Mouse (Mus musculus) embryonic facial prominence, embryonic 13.5 days (tissue): ENCODE results near the gene Kbtbd2. TPM values are rescaled to one million over a fixed set of nuclear protein-coding genes. Genes with fewer than 3 reads are reported as not detected.

Source experiments
- ATAC-seq: fragments of 200-750 bp; cut with Nextera tagmentation; 2 replicates; pipeline ENCODE4 v1.8.0; 2017; ENCODE audit warnings: low read depth; ENCODE audit not compliant: insufficient number of reproducible peaks, insufficient read depth, low FRiP score, low TSS enrichment
- H3K27ac ChIP-seq: fragments of 300-500 bp; sonication (generic); 2 replicates; pipeline ENCODE4 v1.5.1; 2015; ENCODE audit warnings: moderate library complexity, mild to moderate bottlenecking, inconsistent platforms
- H3K27me3 ChIP-seq: fragments of 300-500 bp; sonication (generic); 2 replicates; pipeline ENCODE4 v1.6.1; 2015; ENCODE audit warnings: mild to moderate bottlenecking, inconsistent platforms
- H3K36me3 ChIP-seq: fragments of 300-500 bp; sonication (generic); 2 replicates; pipeline ENCODE4 v1.6.1; 2015; ENCODE audit warnings: mild to moderate bottlenecking, inconsistent platforms
- H3K4me1 ChIP-seq: fragments of 300-500 bp; sonication (generic); 2 replicates; pipeline ENCODE4 v1.6.1; 2015; ENCODE audit warnings: inconsistent platforms
- H3K4me2 ChIP-seq: fragments of 300-500 bp; sonication (generic); 2 replicates; pipeline ENCODE4 v1.6.1; 2015; ENCODE audit warnings: moderate library complexity, mild to moderate bottlenecking, inconsistent platforms
- H3K4me3 ChIP-seq: fragments of 300-500 bp; sonication (generic); 2 replicates; pipeline ENCODE4 v1.5.1; 2015; ENCODE audit warnings: mild to moderate bottlenecking, inconsistent platforms
- H3K9ac ChIP-seq: fragments of 300-500 bp; sonication (generic); 2 replicates; pipeline ENCODE4 v1.6.1; 2015; ENCODE audit warnings: mild to moderate bottlenecking, inconsistent platforms
- H3K9me3 ChIP-seq: fragments of 300-500 bp; sonication (generic); 2 replicates; pipeline ENCODE4 v1.6.1; 2016; ENCODE audit warnings: inconsistent platforms
- WGBS: fragments of 180-500 bp; shearing (Covaris S2); methylation state at CpG from one replicate; pipeline ENCODE4 v1.1.7; 2015; ENCODE audit warnings: mixed read lengths; 5-methylcytosine and 5-hydroxymethylcytosine counted together
- polyA plus RNA-seq: library from polyadenylated mRNA; unstranded; fragments of >200 nt; fragmentation: Nextera tagmentation; extraction: Ambion mirVana; gene quantifications from 2 replicates; pipeline ENCODE4 v1.2.1, GENCODE M21; 2015

Gene Kbtbd2
- polyA plus RNA-seq: 30.5 and 33.7 TPM in 2 replicates

DNA sequence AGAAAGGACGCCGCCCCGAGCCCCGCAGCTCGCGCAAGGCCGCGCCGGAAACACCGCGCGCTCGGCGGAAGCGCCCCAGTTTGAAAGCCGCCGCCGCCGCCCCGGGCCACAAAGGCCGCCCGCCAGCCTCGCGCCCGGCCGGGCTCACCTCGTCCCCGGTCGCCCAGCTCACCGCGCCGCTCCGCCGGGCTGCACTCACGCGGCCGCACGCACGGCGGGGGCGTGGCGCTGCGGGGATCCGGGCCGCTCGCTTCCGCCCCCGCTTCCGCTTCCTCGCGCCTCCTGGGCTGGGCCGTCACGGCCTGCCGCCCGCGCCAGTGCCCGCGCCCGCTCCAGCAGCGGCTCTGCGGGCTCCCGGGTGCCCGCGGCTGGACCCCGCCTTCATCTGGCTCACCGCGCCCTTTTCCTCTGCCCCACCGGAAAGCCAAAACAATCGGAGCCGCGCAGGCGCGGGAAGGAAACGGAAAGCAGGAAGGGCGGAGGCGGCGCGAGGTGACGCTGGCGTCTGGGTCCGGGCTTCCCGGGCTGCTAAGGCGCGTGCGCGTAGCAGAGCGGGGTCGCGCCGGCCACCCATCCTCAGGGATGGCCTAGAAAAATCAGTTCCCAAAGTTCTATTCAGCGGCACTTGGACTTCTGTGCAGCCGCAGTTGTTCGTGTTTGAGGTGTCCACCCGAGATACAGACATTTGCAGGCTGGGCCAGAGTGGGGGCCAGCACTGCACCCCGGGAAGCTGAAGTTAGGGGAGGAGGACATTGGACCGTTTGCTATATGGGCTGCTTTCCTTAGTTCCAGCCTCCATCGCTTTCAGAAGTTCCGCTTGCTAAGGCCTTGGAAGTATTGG lies at the start of gene Kbtbd2:
Gene Kbtbd2 (minus strand): TSS at position 503 of the 841 bp plus-strand sequence.
- peak within 1 kb of the TSS; percentile 73 for H3K4me2 ChIP-seq
- under 1% methylated on average over 98 of the region's 98 CpGs for WGBS
- no peaks in the 10 kb centered on the region for H3K9me3 ChIP-seq
- peak within 1 kb of the TSS; percentile 97 for H3K9ac ChIP-seq
- peak; percentile 91 for ATAC-seq
- H3K36me3 ChIP-seq: 0 out of 2 replicates have a peak, but pooled peaks cover 5% of the 10 kb centered on the region
- H3K27ac ChIP-seq: peak within 1 kb of the TSS; percentile 99
- H3K27me3 ChIP-seq: no peaks in the 10 kb centered on the region
- peak within 1 kb of the TSS; percentile 79 for H3K4me3 ChIP-seq
- H3K4me1 ChIP-seq: peaks cover 24% of the 10 kb centered on the region

- 94% methylated on average over 2 of the region's 2 CpGs for WGBS
Observed at GRCm38 (mm10) chr6:56844365-56844764, 46.8 kb upstream of the Kbtbd2 start.

DNA sequence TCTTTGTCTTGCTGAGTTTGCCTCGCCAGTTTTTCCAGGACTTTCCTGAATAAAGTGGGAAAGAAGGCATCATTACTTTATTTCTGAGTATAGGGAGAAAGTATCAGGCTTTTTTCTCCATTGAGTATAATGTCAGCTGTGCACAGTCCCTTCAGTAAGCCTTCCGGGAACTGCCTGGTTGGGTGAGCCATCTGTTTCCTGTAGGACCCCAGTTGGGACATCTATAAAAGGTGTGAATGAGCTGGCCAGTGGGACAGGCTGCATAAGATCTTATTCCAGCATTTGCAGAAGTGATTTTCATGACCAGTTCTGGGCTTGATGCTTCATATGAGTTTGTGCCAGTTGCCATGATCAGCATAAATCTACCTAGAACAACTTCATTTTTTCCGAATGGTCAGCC lies 45.6 kb upstream of the Kbtbd2 start:
- Histone ChIP-seq H3K27me3 (no peaks in the 10 kb centered on the region), H3K27ac (no peak overlapping the region), H3K4me3 (no peak overlapping the region), H3K9ac (no peak overlapping the region), H3K36me3 (peaks cover 30% of the 10 kb centered on the region), H3K4me1 (0 out of 2 replicates have a peak, but pooled peaks cover 2% of the 10 kb centered on the region), H3K9me3 (no peaks in the 10 kb centered on the region), H3K4me2 (no peak overlapping the region)
- ATAC-seq: no peak
- 88% methylated on average over 3 of the region's 3 CpGs for WGBS

More at GRCm38 (mm10) chr6:56844365-56844764, 46.8 kb upstream of the Kbtbd2 start:
- no peak for ATAC-seq
- Histone ChIP-seq H3K9me3 (no peaks in the 10 kb centered on the region), H3K36me3 (peaks cover 22% of the 10 kb centered on the region), H3K9ac (no peak overlapping the region), H3K27ac (no peak overlapping the region), H3K4me3 (no peak overlapping the region), H3K4me2 (no peak overlapping the region), H3K27me3 (no peaks in the 10 kb centered on the region), H3K4me1 (no peaks in the 10 kb centered on the region)

- H3K4me3 ChIP-seq: no peak overlapping the region
- H3K27me3 ChIP-seq: no peaks in the 10 kb centered on the region
- H3K27ac ChIP-seq: peak overlapping the region; percentile 39; the same call in 1 of the 2 replicates
- H3K9ac ChIP-seq: no peak overlapping the region
- no peak overlapping the region for H3K4me2 ChIP-seq
- 51% methylated on average over 3 of the region's 3 CpGs for WGBS
- peaks cover 25% of the 10 kb centered on the region for H3K4me1 ChIP-seq
- no peak for ATAC-seq
- peaks cover 46% of the 10 kb centered on the region for H3K36me3 ChIP-seq
- no peaks in the 10 kb centered on the region for H3K9me3 ChIP-seq
Observed at GRCm38 (mm10) chr6:56837621-56838020, 40.0 kb upstream of the Kbtbd2 start.

DNA sequence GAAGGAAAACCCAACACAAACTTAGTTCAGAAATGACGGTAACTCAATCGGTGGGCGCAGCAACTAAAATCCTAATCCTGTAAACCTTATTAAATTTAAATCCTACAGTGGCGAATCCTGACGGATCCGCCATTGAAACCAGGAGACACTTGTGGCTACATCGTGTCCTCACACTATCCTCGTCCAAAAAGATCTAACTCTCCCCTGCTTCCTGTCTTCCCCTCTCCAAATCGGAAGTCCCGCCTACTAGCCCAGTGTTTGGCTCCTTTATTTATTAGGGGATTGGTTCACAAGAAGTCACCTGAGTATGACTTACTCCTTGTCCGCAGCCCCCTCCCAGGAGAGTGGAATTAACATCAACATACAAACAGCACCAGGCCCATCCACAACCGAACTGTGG lies 39.6 kb upstream of the Kbtbd2 start:
- ATAC-seq: no peak
- no peak overlapping the region for H3K4me3 ChIP-seq
- H3K9ac ChIP-seq: no peak overlapping the region
- 90% methylated on average over 12 of the region's 12 CpGs for WGBS
- H3K27me3 ChIP-seq: no peaks in the 10 kb centered on the region
- peaks cover 25% of the 10 kb centered on the region for H3K4me1 ChIP-seq
- no peak overlapping the region for H3K27ac ChIP-seq
- H3K9me3 ChIP-seq: no peaks in the 10 kb centered on the region
- no peak overlapping the region for H3K4me2 ChIP-seq
- peaks cover 46% of the 10 kb centered on the region for H3K36me3 ChIP-seq

GRCm38 (mm10) chr6:56835532-56835931 lies 37.9 kb upstream of the Kbtbd2 start:
- no peak overlapping the region for H3K9ac ChIP-seq
- H3K4me1 ChIP-seq: peaks cover 25% of the 10 kb centered on the region
- 90% methylated on average over 10 of the region's 10 CpGs for WGBS
- H3K36me3 ChIP-seq: peaks cover 37% of the 10 kb centered on the region
- no peak for ATAC-seq
- no peaks in the 10 kb centered on the region for H3K9me3 ChIP-seq
- H3K27me3 ChIP-seq: no peaks in the 10 kb centered on the region
- no peak overlapping the region for H3K4me3 ChIP-seq
- no peak overlapping the region for H3K27ac ChIP-seq
- no peak overlapping the region for H3K4me2 ChIP-seq

GRCm38 (mm10) chr6:56834769-56835168 lies 37.2 kb upstream of the Kbtbd2 start:
- Histone ChIP-seq H3K9me3 (no peaks in the 10 kb centered on the region), H3K4me1 (peaks cover 25% of the 10 kb centered on the region), H3K27me3 (no peaks in the 10 kb centered on the region), H3K4me2 (peak overlapping the region; percentile 29), H3K27ac (no peak overlapping the region), H3K4me3 (no peak overlapping the region), H3K9ac (no peak overlapping the region), H3K36me3 (peaks cover 33% of the 10 kb centered on the region)
- ATAC-seq: no peak
- WGBS: 35% methylated on average over 5 of the region's 5 CpGs

- Histone ChIP-seq H3K4me3 (peak overlapping the region; percentile 78), H3K9ac (peak overlapping the region; percentile 92), H3K36me3 (peaks cover 24% of the 10 kb centered on the region), H3K27ac (peak overlapping the region; percentile 60), H3K4me2 (peak overlapping the region; percentile 66), H3K9me3 (no peaks in the 10 kb centered on the region), H3K4me1 (peaks cover 20% of the 10 kb centered on the region), H3K27me3 (no peaks in the 10 kb centered on the region)
- ATAC-seq: no peak; the same call in 1 of the 2 replicates
Observed at GRCm38 (mm10) chr6:56832830-56833229, 35.2 kb upstream of the Kbtbd2 start.

- Histone ChIP-seq H3K27me3 (no peaks in the 10 kb centered on the region), H3K4me3 (peak overlapping the region; percentile 78), H3K27ac (peak overlapping the region; percentile 85), H3K9me3 (no peaks in the 10 kb centered on the region), H3K4me2 (peak overlapping the region; percentile 66), H3K36me3 (peaks cover 20% of the 10 kb centered on the region), H3K4me1 (peaks cover 19% of the 10 kb centered on the region), H3K9ac (peak overlapping the region; percentile 92)
- peak; percentile 49 for ATAC-seq
- WGBS: under 1% methylated on average over 15 of the region's 15 CpGs
Observed at GRCm38 (mm10) chr6:56832407-56832796, 34.8 kb upstream of the Kbtbd2 start.

DNA sequence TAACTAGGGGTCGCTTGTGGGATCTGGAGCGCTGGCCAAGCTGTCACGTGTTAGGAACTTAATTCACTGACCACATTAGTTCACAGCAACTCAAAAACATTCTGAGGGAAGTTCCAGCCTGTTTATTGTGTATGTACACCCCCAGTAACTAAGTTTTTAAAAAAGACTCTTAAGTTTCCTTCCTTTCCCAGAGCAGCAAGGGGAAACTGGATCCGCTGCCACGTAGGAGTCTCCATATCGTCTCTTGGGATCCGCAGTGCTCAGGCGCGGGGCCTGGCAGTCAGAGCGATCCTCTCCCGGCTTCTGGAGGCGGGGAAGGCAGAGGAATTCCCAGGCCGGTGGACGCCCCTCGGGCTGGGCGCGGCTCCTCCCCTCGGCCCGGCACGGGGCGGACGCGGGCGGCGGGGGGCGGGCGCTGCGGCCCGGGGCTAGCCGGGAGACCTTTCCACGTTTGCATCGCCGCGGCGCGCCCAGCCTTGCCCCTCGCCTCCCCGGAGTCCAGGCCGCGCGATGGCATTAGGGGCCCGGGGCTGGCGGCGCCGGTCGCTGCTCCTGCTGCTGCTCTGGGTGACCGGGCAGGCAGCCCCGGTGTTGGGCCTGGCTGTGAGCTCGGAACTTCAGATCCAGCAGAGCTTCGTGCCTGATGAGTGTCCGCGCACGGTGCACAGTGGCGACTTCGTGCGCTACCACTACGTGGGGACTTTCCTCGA lies 34.2 kb upstream of the Kbtbd2 start, which contains the start of gene Fkbp9:
Gene Fkbp9 (plus strand): TSS at position 363 of the 710 bp plus-strand sequence.
- peak; percentile 91 for ATAC-seq
- no peaks in the 10 kb centered on the region for H3K27me3 ChIP-seq
- WGBS: under 1% methylated on average over 55 of the region's 58 CpGs
- peaks cover 18% of the 10 kb centered on the region for H3K36me3 ChIP-seq
- peak within 1 kb of the TSS; percentile 66 for H3K4me2 ChIP-seq
- H3K27ac ChIP-seq: peak within 1 kb of the TSS; percentile 85
- H3K9me3 ChIP-seq: no peaks in the 10 kb centered on the region
- H3K4me3 ChIP-seq: peak within 1 kb of the TSS; percentile 78
- H3K4me1 ChIP-seq: peaks cover 19% of the 10 kb centered on the region
- peak within 1 kb of the TSS; percentile 92 for H3K9ac ChIP-seq

GRCm38 (mm10) chr6:56825657-56826056 lies 28.0 kb upstream of the Kbtbd2 start:
- H3K4me3 ChIP-seq: no peak overlapping the region
- H3K4me1 ChIP-seq: no peaks in the 10 kb centered on the region
- H3K27me3 ChIP-seq: no peaks in the 10 kb centered on the region
- WGBS: 43% methylated on average over 3 of the region's 3 CpGs
- H3K36me3 ChIP-seq: no peaks in the 10 kb centered on the region
- no peak overlapping the region for H3K4me2 ChIP-seq
- H3K27ac ChIP-seq: no peak overlapping the region
- ATAC-seq: no peak
- no peaks in the 10 kb centered on the region for H3K9me3 ChIP-seq
- no peak overlapping the region for H3K9ac ChIP-seq
